Mouse (Mus musculus): ENCODE data around the gene Itih5. TPM values are rescaled to one million over a fixed set of nuclear protein-coding genes. Genes with fewer than 3 reads are reported as not detected.

The Itih5 gene
- total and polyA plus RNA-seq, 2 experiments from 2014 or later, result 7.4 to 42.9 TPM

DNA sequence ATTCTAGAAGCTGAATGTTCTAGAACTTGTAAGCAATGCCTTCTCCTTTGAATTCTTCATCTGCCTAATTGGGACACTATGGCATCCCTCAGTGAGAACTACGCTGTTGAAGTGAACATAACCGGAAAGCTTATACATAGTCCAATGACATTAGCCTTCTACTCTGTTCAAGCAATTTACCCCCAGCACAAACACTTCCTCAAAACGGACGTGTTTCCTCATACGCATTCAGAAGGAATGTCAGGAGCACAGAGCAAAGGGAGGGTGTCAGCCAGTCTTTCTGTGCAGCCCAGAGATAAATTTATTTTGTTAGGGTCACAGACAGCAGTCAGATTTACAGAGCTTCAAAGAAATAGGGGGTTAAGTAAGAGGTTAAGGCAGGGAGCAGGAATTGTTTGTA is 108.0 kb downstream of the Itih5 start:
- Histone ChIP-seq H3K4me3 (ENCODE audit: low read depth, low read length) (no peak overlapping the region), H3K9ac (replicated peaks; ENCODE audit: low read depth, low read length) (no peak overlapping the region), H3K4me1 (ENCODE audit: control insufficient read depth, insufficient read depth) (no peaks in the 10 kb centered on the region), H3K36me3 (replicated peaks; ENCODE audit: control insufficient read depth, insufficient read depth, low read length) (no peaks in the 10 kb centered on the region), H3K27ac (ENCODE audit: low read depth) (no peak overlapping the region), H3K27me3 (ENCODE audit: control insufficient read depth, insufficient read depth, low read length) (0 out of 2 replicates have a peak, but pooled peaks cover 2% of the 10 kb centered on the region), H3K4me2 (ENCODE audit: low read depth, low read length) (no peak overlapping the region), H3K9me3 (replicated peaks; ENCODE audit: control insufficient read depth, low read length) (no peaks in the 10 kb centered on the region)
- DNase-seq (ENCODE audit: low spot score), result no peak
- no peak for ATAC-seq (ENCODE audit: insufficient read depth, low read depth)
- TF ChIP-seq EP300 (IDR thresholded peaks at IDR 0.05; ENCODE audit: low read depth) (no peak), CTCF (IDR thresholded peaks at IDR 0.05; ENCODE audit: low read depth) (no peak)
- 54% methylated on average over 5 of the region's 5 CpGs for WGBS

DNA sequence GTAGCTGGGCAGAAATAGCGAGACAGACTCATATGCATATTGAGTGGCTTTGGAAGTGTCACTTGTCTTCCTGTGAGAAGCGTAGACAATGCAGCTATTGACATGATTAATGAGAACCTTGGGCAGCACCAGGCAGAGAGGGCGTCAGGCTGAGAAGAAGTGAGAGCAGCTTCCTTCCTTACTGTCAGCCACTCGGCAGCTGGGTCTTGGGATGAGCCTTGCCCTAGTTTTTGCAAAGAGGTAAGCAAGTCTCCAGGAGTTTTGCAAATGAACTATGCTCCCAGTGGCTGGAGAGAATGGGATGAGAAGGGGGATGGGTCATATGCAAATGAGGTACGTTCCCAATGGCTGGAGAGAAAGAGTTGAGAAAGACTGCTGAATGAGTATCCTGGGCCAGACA is 109.4 kb downstream of the Itih5 start:
- TF ChIP-seq CTCF (IDR thresholded peaks at IDR 0.05; ENCODE audit: low read depth) (no peak), EP300 (IDR thresholded peaks at IDR 0.05; ENCODE audit: low read depth) (no peak)
- Histone ChIP-seq H3K27ac (ENCODE audit: low read depth) (no peak overlapping the region), H3K4me3 (ENCODE audit: low read depth, low read length) (no peak overlapping the region), H3K9me3 (replicated peaks; ENCODE audit: control insufficient read depth, low read length) (no peaks in the 10 kb centered on the region), H3K4me1 (ENCODE audit: control insufficient read depth, insufficient read depth) (no peaks in the 10 kb centered on the region), H3K36me3 (replicated peaks; ENCODE audit: control insufficient read depth, insufficient read depth, low read length) (no peaks in the 10 kb centered on the region), H3K4me2 (ENCODE audit: low read depth, low read length) (no peak overlapping the region), H3K9ac (replicated peaks; ENCODE audit: low read depth, low read length) (no peak overlapping the region), H3K27me3 (ENCODE audit: control insufficient read depth, insufficient read depth, low read length) (0 out of 2 replicates have a peak, but pooled peaks cover 2% of the 10 kb centered on the region)
- DNase-seq (ENCODE audit: low spot score), result no peak
- WGBS, result 29% methylated on average over 5 of the region's 5 CpGs
- ATAC-seq (ENCODE audit: insufficient read depth, low read depth), result no peak

DNA sequence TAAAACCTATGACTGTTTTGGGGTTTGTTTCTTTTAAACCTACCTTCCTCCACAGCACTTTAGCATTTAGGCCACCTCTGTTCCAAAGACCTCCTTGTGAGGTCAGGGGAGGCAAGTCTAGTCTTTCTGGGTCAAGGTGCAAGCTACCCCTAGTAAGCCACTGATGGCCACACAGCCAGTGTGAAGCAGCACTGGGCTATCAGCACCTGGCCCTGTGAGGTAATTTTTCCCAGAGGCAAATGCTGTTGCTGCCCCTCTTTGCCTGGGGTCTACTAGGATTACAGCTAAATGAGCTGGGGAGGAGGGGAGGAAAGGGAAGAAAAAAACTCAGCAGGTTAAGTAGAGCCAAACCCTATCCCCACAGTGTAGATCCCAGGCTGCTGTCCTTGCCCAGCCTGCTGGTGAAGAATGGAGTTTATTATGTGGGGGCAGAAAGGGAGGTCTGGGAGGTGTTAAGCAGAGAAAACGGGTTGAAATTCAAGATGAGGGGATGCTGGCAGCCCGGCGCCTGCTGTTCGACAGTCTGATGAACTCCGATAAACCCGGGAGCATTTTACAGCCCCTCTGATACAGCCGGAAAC is 110.6 kb downstream of the Itih5 start:
- no peak for ATAC-seq (ENCODE audit: insufficient read depth, low read depth)
- 43% methylated on average over 7 of the region's 7 CpGs for WGBS

DNA sequence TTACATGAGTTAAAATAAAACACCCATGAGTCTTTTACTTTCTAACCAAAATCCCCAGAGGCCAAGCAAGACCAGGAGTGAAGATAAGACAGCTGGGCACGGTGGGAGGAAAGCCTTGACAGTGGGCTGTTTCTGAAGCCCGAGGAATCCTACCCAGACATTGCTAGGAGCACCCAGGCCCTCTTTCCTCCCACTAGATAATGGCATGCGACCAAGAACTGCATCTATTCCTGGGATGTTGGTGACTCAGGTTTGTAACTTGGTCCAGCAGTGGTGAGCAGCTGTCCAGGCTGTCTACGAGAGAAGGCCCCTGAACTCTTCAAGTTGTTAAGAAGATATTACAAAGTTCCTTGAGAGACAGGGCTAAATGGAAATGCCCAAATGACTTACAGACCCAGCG is 112.5 kb downstream of the Itih5 start:
- no peaks in the 10 kb centered on the region for H3K4me1 ChIP-seq (ENCODE audit: control insufficient read depth, insufficient read depth)
- H3K4me3 ChIP-seq (ENCODE audit: low read depth, low read length), result no peak overlapping the region
- 0 out of 2 replicates have a peak, but pooled peaks cover 2% of the 10 kb centered on the region for H3K27me3 ChIP-seq (ENCODE audit: control insufficient read depth, insufficient read depth, low read length)
- H3K4me2 ChIP-seq (ENCODE audit: low read depth, low read length), result no peak overlapping the region
- H3K9me3 ChIP-seq (replicated peaks; ENCODE audit: control insufficient read depth, low read length), result no peaks in the 10 kb centered on the region
- 34% methylated on average over 5 of the region's 5 CpGs for WGBS
- H3K27ac ChIP-seq (ENCODE audit: low read depth), result no peak overlapping the region
- no peaks in the 10 kb centered on the region for H3K36me3 ChIP-seq (replicated peaks; ENCODE audit: control insufficient read depth, insufficient read depth, low read length)
- DNase-seq (ENCODE audit: low spot score) (no peak), ATAC-seq (ENCODE audit: insufficient read depth, low read depth) (no peak)
- no peak overlapping the region for H3K9ac ChIP-seq (replicated peaks; ENCODE audit: low read depth, low read length)
- no peak for TF ChIP-seq EP300 (IDR thresholded peaks at IDR 0.05; ENCODE audit: low read depth)
- TF ChIP-seq CTCF (IDR thresholded peaks at IDR 0.05; ENCODE audit: low read depth), result no peak

More for the DNA sequence above, 110.6 kb downstream of the Itih5 start:
- Histone ChIP-seq H3K27ac (ENCODE audit: low read depth) (no peak overlapping the region), H3K4me3 (ENCODE audit: low read depth, low read length) (no peak overlapping the region), H3K4me2 (ENCODE audit: low read depth, low read length) (no peak overlapping the region), H3K27me3 (ENCODE audit: control insufficient read depth, insufficient read depth, low read length) (0 out of 2 replicates have a peak, but pooled peaks cover 2% of the 10 kb centered on the region), H3K9me3 (replicated peaks; ENCODE audit: control insufficient read depth, low read length) (no peaks in the 10 kb centered on the region), H3K9ac (replicated peaks; ENCODE audit: low read depth, low read length) (no peak overlapping the region), H3K36me3 (replicated peaks; ENCODE audit: control insufficient read depth, insufficient read depth, low read length) (no peaks in the 10 kb centered on the region), H3K4me1 (ENCODE audit: control insufficient read depth, insufficient read depth) (no peaks in the 10 kb centered on the region)
- no peak for TF ChIP-seq EP300 (IDR thresholded peaks at IDR 0.05; ENCODE audit: low read depth)
- no peak for TF ChIP-seq CTCF (IDR thresholded peaks at IDR 0.05; ENCODE audit: low read depth)
- DNase-seq (ENCODE audit: low spot score), result no peak

DNA sequence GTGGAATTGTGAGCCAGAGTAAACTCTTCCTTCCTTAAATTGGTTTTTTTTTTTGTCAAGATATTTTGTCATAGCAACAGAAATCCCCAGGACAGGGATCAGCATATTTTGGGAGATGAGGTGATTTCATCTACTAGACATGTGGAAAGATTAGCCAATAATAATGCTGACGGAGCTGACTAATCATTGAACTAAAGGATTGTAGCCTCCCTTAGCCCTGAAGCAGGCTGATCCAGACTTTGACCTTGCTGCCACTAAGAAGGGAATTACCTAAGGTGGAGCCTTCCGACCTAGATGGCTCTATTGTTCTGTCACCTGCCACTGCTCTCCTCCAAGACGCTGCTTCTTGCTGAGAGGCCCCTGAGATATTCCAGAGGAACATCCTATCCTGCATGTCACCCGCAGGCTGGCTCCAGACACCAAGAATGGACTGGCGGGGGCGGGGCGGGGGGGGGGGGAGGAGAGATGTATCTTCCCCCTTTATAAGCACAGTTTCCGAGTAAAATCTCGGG is 119.3 kb downstream of the Itih5 start:
- H3K4me1 ChIP-seq (ENCODE audit: control insufficient read depth, insufficient read depth), result no peaks in the 10 kb centered on the region
- H3K9ac ChIP-seq (replicated peaks; ENCODE audit: low read depth, low read length), result no peak overlapping the region
- no peaks in the 10 kb centered on the region for H3K9me3 ChIP-seq (replicated peaks; ENCODE audit: control insufficient read depth, low read length)
- no peak overlapping the region for H3K27ac ChIP-seq (ENCODE audit: low read depth)
- no peaks in the 10 kb centered on the region for H3K36me3 ChIP-seq (replicated peaks; ENCODE audit: control insufficient read depth, insufficient read depth, low read length)
- no peak overlapping the region for H3K4me3 ChIP-seq (ENCODE audit: low read depth, low read length)
- TF ChIP-seq CTCF (IDR thresholded peaks at IDR 0.05; ENCODE audit: low read depth) (no peak), EP300 (IDR thresholded peaks at IDR 0.05; ENCODE audit: low read depth) (no peak)
- no peak for DNase-seq (ENCODE audit: low spot score)
- no peak overlapping the region for H3K4me2 ChIP-seq (ENCODE audit: low read depth, low read length)
- H3K27me3 ChIP-seq (ENCODE audit: control insufficient read depth, insufficient read depth, low read length), result no peaks in the 10 kb centered on the region
- WGBS, result 70% methylated on average over 8 of the region's 9 CpGs
- ATAC-seq (ENCODE audit: insufficient read depth, low read depth), result no peak
